Mouse (Mus musculus) stomach, embryonic 14.5 days (tissue): ENCODE measurements around the gene Incenp. TPM values are rescaled to one million over a fixed set of nuclear protein-coding genes. Genes with fewer than 3 reads are reported as not detected.
A peak's percentile ranks its signal among the peaks of the same experiment; 100 is the strongest.
"Not testable (repeated sequence)": the region's sequence is repeated elsewhere in the genome, so short reads cannot be mapped to it uniquely, and the experiment has no call there.

ENCODE experiments used
- ATAC-seq: fragments of 200-750 bp; cut with Nextera tagmentation; 2 replicates; pipeline ENCODE4 v1.8.0; 2017; ENCODE audit warnings: low read depth, moderate TSS enrichment; ENCODE audit not compliant: insufficient number of reproducible peaks, insufficient read depth, low FRiP score
- H3K27ac ChIP-seq: fragments of 300-500 bp; sonication (generic); 2 replicates; pipeline ENCODE4 v1.5.1; 2014; ENCODE audit warnings: mild to moderate bottlenecking, low read length, moderate library complexity, mixed read lengths
- H3K27me3 ChIP-seq: fragments of 300-500 bp; sonication (generic); 2 replicates; pipeline ENCODE4 v1.6.1; 2014; ENCODE audit warnings: low read length, control low read depth, mixed read lengths; ENCODE audit not compliant: control insufficient read depth, insufficient read depth
- H3K36me3 ChIP-seq: fragments of 300-500 bp; sonication (generic); 2 replicates; pipeline ENCODE4 v1.6.1; 2014; ENCODE audit warnings: mild to moderate bottlenecking, control low read depth, low read length, moderate library complexity, mixed read lengths; ENCODE audit not compliant: control insufficient read depth, insufficient read depth
- H3K4me1 ChIP-seq: fragments of 300-500 bp; sonication (generic); 2 replicates; pipeline ENCODE4 v1.6.1; 2014; ENCODE audit warnings: low read length, control low read depth, mixed read lengths; ENCODE audit not compliant: control insufficient read depth, insufficient read depth
- H3K4me2 ChIP-seq: fragments of 300-500 bp; sonication (generic); replicated peaks from 2 replicates; pipeline ENCODE4 v1.6.1; 2014; ENCODE audit warnings: low read depth, low read length, control low read depth
- H3K4me3 ChIP-seq: fragments of 300-500 bp; sonication (generic); 2 replicates; pipeline ENCODE4 v1.5.1; 2014; ENCODE audit warnings: low read depth, low read length, control low read depth
- H3K9ac ChIP-seq: fragments of 300-500 bp; sonication (generic); replicated peaks from 2 replicates; pipeline ENCODE4 v1.6.1; 2014; ENCODE audit warnings: low read depth, mild to moderate bottlenecking, control low read depth, low read length, moderate library complexity, mixed read lengths
- H3K9me3 ChIP-seq: fragments of 300-500 bp; sonication (generic); 2 replicates; pipeline ENCODE4 v1.6.1; 2016; ENCODE audit warnings: low read depth, low read length, control low read depth; ENCODE audit not compliant: control insufficient read depth
- WGBS: fragments of 180-500 bp; shearing (Covaris S2); extraction: QIAGEN DNeasy Blood & Tissue Kit; methylation state at CpG from one replicate; pipeline ENCODE4 v1.1.7; 2014; 5-methylcytosine and 5-hydroxymethylcytosine counted together
- polyA plus RNA-seq: library from polyadenylated mRNA; unstranded; fragments of >200 nt; fragmentation: Nextera tagmentation; extraction: Ambion mirVana; gene quantifications from 2 replicates; pipeline ENCODE4 v1.2.1, GENCODE M21; 2014

Incenp gene
- polyA plus RNA-seq, 1 experiment from 2014 or later = 84.9 TPM

- Histone ChIP-seq H3K4me3 (no peak overlapping the region), H3K9ac (no peak overlapping the region), H3K36me3 (no peaks in the 10 kb centered on the region), H3K4me2 (no peak overlapping the region), H3K27me3 (no peaks in the 10 kb centered on the region), H3K9me3 (no peaks in the 10 kb centered on the region), H3K4me1 (no peaks in the 10 kb centered on the region), H3K27ac (no peak overlapping the region)
- ATAC-seq = no peak
- WGBS = 85% methylated on average over 5 of the region's 5 CpGs
These were observed 14.4 kb upstream of the Incenp start for GRCm38 (mm10) chr19:9913784-9914183.

GRCm38 (mm10) chr19:9911314-9911754, 12.0 kb upstream of the Incenp start:
- 12% methylated on average over 6 of the region's 6 CpGs for WGBS
- no peak for ATAC-seq
- H3K36me3 ChIP-seq = no peaks in the 10 kb centered on the region
- H3K9me3 ChIP-seq = no peaks in the 10 kb centered on the region
- no peak overlapping the region for H3K4me3 ChIP-seq
- H3K4me2 ChIP-seq = no peak overlapping the region
- H3K9ac ChIP-seq = no peak overlapping the region
- H3K27ac ChIP-seq = no peak overlapping the region
- no peaks in the 10 kb centered on the region for H3K4me1 ChIP-seq
- no peaks in the 10 kb centered on the region for H3K27me3 ChIP-seq

GRCm38 (mm10) chr19:9909351-9909750, 10.0 kb upstream of the Incenp start:
- H3K4me2 ChIP-seq = no peak overlapping the region
- 76% methylated on average over 5 of the region's 5 CpGs for WGBS
- no peaks in the 10 kb centered on the region for H3K27me3 ChIP-seq
- ATAC-seq = no peak
- no peak overlapping the region for H3K27ac ChIP-seq
- no peaks in the 10 kb centered on the region for H3K9me3 ChIP-seq
- no peaks in the 10 kb centered on the region for H3K36me3 ChIP-seq
- H3K9ac ChIP-seq = no peak overlapping the region
- no peak overlapping the region for H3K4me3 ChIP-seq
- H3K4me1 ChIP-seq = no peaks in the 10 kb centered on the region

GRCm38 (mm10) chr19:9900696-9901095, 1.3 kb upstream of the Incenp start:
- H3K9me3 ChIP-seq, H3K4me3 ChIP-seq, H3K9ac ChIP-seq, H3K36me3 ChIP-seq, H3K27ac ChIP-seq, ATAC-seq, H3K27me3 ChIP-seq: not testable (repeated sequence)
- peaks cover 22% of the 10 kb centered on the region for H3K4me1 ChIP-seq
- WGBS = 85% methylated on average over 2 of the region's 2 CpGs
- H3K4me2 ChIP-seq = 0 out of 2 replicates have a peak overlapping the region, but pooled peaks have one; percentile 61

GRCm38 (mm10) chr19:9899780-9900146, 412 bp upstream of the Incenp start:
- peak overlapping the region; percentile 61 for H3K4me2 ChIP-seq
- ATAC-seq = peak; percentile 72
- no peaks in the 10 kb centered on the region for H3K9me3 ChIP-seq
- H3K36me3 ChIP-seq = peaks cover 7% of the 10 kb centered on the region
- peak overlapping the region; percentile 86 for H3K27ac ChIP-seq
- 9% methylated on average over 10 of the region's 10 CpGs for WGBS
- H3K9ac ChIP-seq = peak overlapping the region; percentile 25; the same call in 1 of the 2 replicates
- peaks cover 22% of the 10 kb centered on the region for H3K4me1 ChIP-seq
- peak overlapping the region; percentile 67 for H3K4me3 ChIP-seq
- H3K27me3 ChIP-seq = no peaks in the 10 kb centered on the region

GRCm38 (mm10) chr19:9898339-9899066, 848 bp downstream of the Incenp start:
- H3K27ac ChIP-seq = peak overlapping the region; percentile 72; the same call in 1 of the 2 replicates
- peak overlapping the region; percentile 56 for H3K4me2 ChIP-seq
- no peaks in the 10 kb centered on the region for H3K27me3 ChIP-seq
- no peaks in the 10 kb centered on the region for H3K9me3 ChIP-seq
- H3K4me1 ChIP-seq = peaks cover 22% of the 10 kb centered on the region
- peaks cover 19% of the 10 kb centered on the region for H3K36me3 ChIP-seq
- 8% methylated on average over 17 of the region's 17 CpGs for whole genome bisulfite sequencing
- H3K4me3 ChIP-seq = peak overlapping the region; percentile 67
- no peak for ATAC-seq
- H3K9ac ChIP-seq = peak overlapping the region; percentile 67

GRCm38 (mm10) chr19:9896067-9896466, 3.3 kb downstream of the Incenp start:
- peaks cover 22% of the 10 kb centered on the region for H3K4me1 ChIP-seq
- H3K9me3 ChIP-seq = no peaks in the 10 kb centered on the region
- no peak overlapping the region for H3K4me2 ChIP-seq
- H3K27me3 ChIP-seq = no peaks in the 10 kb centered on the region
- H3K4me3 ChIP-seq = no peak overlapping the region
- no peak overlapping the region for H3K27ac ChIP-seq
- peaks cover 43% of the 10 kb centered on the region for H3K36me3 ChIP-seq
- 66% methylated on average over 5 of the region's 5 CpGs for WGBS
- no peak for ATAC-seq
- no peak overlapping the region for H3K9ac ChIP-seq

- Histone ChIP-seq H3K36me3 (peaks cover 71% of the 10 kb centered on the region), H3K4me3 (no peak overlapping the region), H3K27me3 (no peaks in the 10 kb centered on the region)
These were observed 12.6 kb downstream of the Incenp start for GRCm38 (mm10) chr19:9886771-9887170.

GRCm38 (mm10) chr19:9886348-9886747, 13.0 kb downstream of the Incenp start:
- Histone ChIP-seq H3K9ac (no peak overlapping the region), H3K27ac (no peak overlapping the region), H3K27me3 (no peaks in the 10 kb centered on the region), H3K4me3 (no peak overlapping the region), H3K4me1 (no peaks in the 10 kb centered on the region), H3K9me3 (no peaks in the 10 kb centered on the region), H3K4me2 (no peak overlapping the region), H3K36me3 (peaks cover 71% of the 10 kb centered on the region)
- no peak for ATAC-seq
- WGBS = 97% methylated on average over 1 of the region's 1 CpGs

More at GRCm38 (mm10) chr19:9886771-9887170, 12.6 kb downstream of the Incenp start:
- H3K9ac ChIP-seq = no peak overlapping the region
- no peak overlapping the region for H3K27ac ChIP-seq
- H3K9me3 ChIP-seq = no peaks in the 10 kb centered on the region
- H3K4me2 ChIP-seq = no peak overlapping the region
- WGBS = 88% methylated on average over 8 of the region's 8 CpGs
- no peak for ATAC-seq
- no peaks in the 10 kb centered on the region for H3K4me1 ChIP-seq
